In genomic region chr2:153953836-153954235, GRCm38 (mm10) we compare ENCODE assay signal across 8 mouse cellular contexts. TPM values are rescaled to one million over a fixed set of nuclear protein-coding genes. Genes with fewer than 3 reads are reported as not detected.
A peak's percentile ranks its signal among the peaks of the same experiment; 100 is the strongest.
DNase-seq lines count a peak whose midpoint lies in the region; ATAC-seq and TF ChIP-seq lines count a peak whose summit lies in the region.

No protein-coding gene starts in this region.

- intact Hi-C loops in heart, adult 2 months (cut with DNase I): no loop called here

- in situ Hi-C loops in ES-E14 (cut with MboI; ENCODE audit: low sequenced_read_pairs in 2 of 2, unreplicated experiment in 2 of 2): no loop called here

- peak; percentile 61 for TF ChIP-seq CTCF in heart, adult 2 months (IDR thresholded peaks at IDR 0.05)

- H3K4me2 ChIP-seq in heart, embryonic 15.5 days: peak overlapping the region; percentile 13; the same call in 1 of the 2 replicates

- H3K4me3 ChIP-seq in heart, adult 2 months: no peak overlapping the region
- peak overlapping the region; percentile 65 to 72 for H3K4me3 ChIP-seq in ES-E14 (ENCODE audit: insufficient read depth in 1 of 2, low read depth in 1 of 2, low read length in 2 of 2, poor library complexity in 1 of 2, severe bottlenecking in 1 of 2)
- no peak overlapping the region for H3K4me3 ChIP-seq in heart, embryonic 15.5 days

- WGBS in heart, adult 2 months: 6% methylated on average over 6 of the region's 6 CpGs
- 8% methylated on average over 6 of the region's 6 CpGs for WGBS in heart, embryonic 15.5 days

- no peak for ATAC-seq in heart, embryonic 15.5 days (replicated peaks; ENCODE audit: insufficient number of reproducible peaks, insufficient read depth, low FRiP score, low read depth)
- peak; percentile 93 for ATAC-seq in megakaryocyte progenitor cell, adult 5-6 weeks (replicated peaks; ENCODE audit: poor library complexity)

- no peaks in the 10 kb centered on the region for H3K36me3 ChIP-seq in heart, adult 2 months (ENCODE audit: control insufficient read depth, insufficient read depth, low read length)
- no peaks in the 10 kb centered on the region for H3K36me3 ChIP-seq in ES-E14 (ENCODE audit: control insufficient read depth, insufficient read depth, low read length, poor library complexity, severe bottlenecking)
- no peaks in the 10 kb centered on the region for H3K36me3 ChIP-seq in heart, embryonic 15.5 days

- no peak for TF ChIP-seq POLR2A in heart, adult 2 months (IDR thresholded peaks at IDR 0.05; ENCODE audit: insufficient read depth, low read depth, low read length)

- DNase-seq in heart, adult 2 months: peak in 1 of 2 experiments; percentile 9
- DNase-seq in heart, adult 9 months (ENCODE audit: low spot score in 2 of 2): no peak
- DNase-seq in ES-E14 (ENCODE audit: low read depth, low spot score): peak; percentile 89
- DNase-seq in c-Kit-positive CD71-positive TER-119-negative erythroid progenitor cells, embryonic 14.5 days (ENCODE audit: low read depth): peak; percentile 62
- peak; percentile 3 for DNase-seq in kidney, postnatal 14 days
- DNase-seq in thymus, postnatal 36 days: peak; percentile 49 to 50

- no peaks in the 10 kb centered on the region; the same call in 1 of the 2 replicates for H3K27me3 ChIP-seq in heart, adult 2 months (ENCODE audit: control insufficient read depth, insufficient read depth, low read length)
- H3K27me3 ChIP-seq in heart, embryonic 15.5 days: no peaks in the 10 kb centered on the region

- no peak overlapping the region for H3K9ac ChIP-seq in heart, adult 2 months (ENCODE audit: low read depth, low read length)
- H3K9ac ChIP-seq in ES-E14 (ENCODE audit: insufficient read depth, low read depth, low read length, poor library complexity, severe bottlenecking): peak overlapping the region; percentile 15; the same call in 1 of the 2 replicates
- H3K9ac ChIP-seq in heart, embryonic 15.5 days: no peak overlapping the region

- no peaks in the 10 kb centered on the region for H3K9me3 ChIP-seq in ES-E14 (ENCODE audit: control insufficient read depth, insufficient read depth, low read depth, low read length)
- H3K9me3 ChIP-seq in heart, embryonic 15.5 days (replicated peaks): no peaks in the 10 kb centered on the region

- no peak for TF ChIP-seq EP300 in heart, adult 2 months (IDR thresholded peaks at IDR 0.05; ENCODE audit: insufficient read depth, low read depth, low read length)

- H3K27ac ChIP-seq in heart, adult 2 months: no peak overlapping the region
- H3K27ac ChIP-seq in ES-E14 (ENCODE audit: insufficient read depth, low read depth, low read length, poor library complexity, severe bottlenecking): no peak overlapping the region
- H3K27ac ChIP-seq in heart, embryonic 15.5 days: no peak overlapping the region

- H3K79me2 ChIP-seq in heart, adult 2 months (replicated peaks; ENCODE audit: control insufficient read depth, insufficient read depth, low read length): no peaks in the 10 kb centered on the region

- H3K4me1 ChIP-seq in heart, adult 2 months (ENCODE audit: control insufficient read depth, insufficient read depth, low read length): no peaks in the 10 kb centered on the region
- peaks cover 0 to 3% of the 10 kb centered on the region in 2 experiments; a peak in 1 of 4 replicates for H3K4me1 ChIP-seq in ES-E14 (ENCODE audit: control insufficient read depth in 2 of 2, insufficient read depth in 2 of 2, low read length in 2 of 2, poor library complexity in 1 of 2)
- H3K4me1 ChIP-seq in heart, embryonic 15.5 days (replicated peaks): no peaks in the 10 kb centered on the region

TF ChIP-seq in ES-E14, 5 proteins besides CTCF, POLR2A, EP300 and RAD21:
- TF ChIP-seq ZC3H11A (IDR thresholded peaks at IDR 0.05; ENCODE audit: borderline replicate concordance, low read depth, low read length) (peak; percentile 28; the same call in 1 of the 2 replicates), HCFC1 (IDR thresholded peaks at IDR 0.05; ENCODE audit: borderline replicate concordance, insufficient read depth, low read length) (peak; percentile 33; the same call in 1 of the 2 replicates), MAFK (IDR thresholded peaks at IDR 0.05; ENCODE audit: insufficient read depth, low read depth, low read length) (no peak), ZNF384 (IDR thresholded peaks at IDR 0.05; ENCODE audit: low read depth, low read length) (no peak)

RNA-seq across cellular contexts. Expression of gene Bpifb4, which starts 15.8 kb away (rescaled TPM):
- not detected for total RNA-seq in heart, adult 2 months (2021)
- polyA plus RNA-seq in heart, adult 2 months (2012; rRNA removed): not detected in 2 replicates
- total RNA-seq in ES-E14 (2012; rRNA removed): not detected in 2 replicates
- polyA plus RNA-seq in heart, embryonic 15.5 days (2015; fragmentation: Nextera tagmentation; extraction: Ambion mirVana): not detected in 2 replicates
- not detected in 2 replicates for total RNA-seq in megakaryocyte progenitor cell, adult 5-6 weeks (2015)
- total RNA-seq in megakaryocyte progenitor cell, adult 5-6 weeks (2017): not detected in 2 replicates

RNA-seq across cellular contexts. Expression of gene Bpifa6, which starts 20.9 kb away (rescaled TPM):
- not detected for total RNA-seq in heart, adult 2 months (2021)
- 0.06 TPM in 1 of 2 replicates, not detected in the other for polyA plus RNA-seq in heart, adult 2 months (2012; rRNA removed)
- total RNA-seq in ES-E14 (2012; rRNA removed): not detected in 2 replicates
- polyA plus RNA-seq in heart, embryonic 15.5 days (2015; fragmentation: Nextera tagmentation; extraction: Ambion mirVana): not detected in 2 replicates
- total RNA-seq in megakaryocyte progenitor cell, adult 5-6 weeks (2015): not detected in 2 replicates
- not detected in 2 replicates for total RNA-seq in megakaryocyte progenitor cell, adult 5-6 weeks (2017)

RNA-seq across cellular contexts. Expression of gene Bpifb3, which starts 35.8 kb away (rescaled TPM):
- total RNA-seq in heart, adult 2 months (2021): not detected
- polyA plus RNA-seq in heart, adult 2 months (2012; rRNA removed): not detected in 2 replicates
- total RNA-seq in ES-E14 (2012; rRNA removed): not detected in 2 replicates
- not detected in 2 replicates for polyA plus RNA-seq in heart, embryonic 15.5 days (2015; fragmentation: Nextera tagmentation; extraction: Ambion mirVana)
- not detected in 2 replicates for total RNA-seq in megakaryocyte progenitor cell, adult 5-6 weeks (2015)
- not detected in 2 replicates for total RNA-seq in megakaryocyte progenitor cell, adult 5-6 weeks (2017)

RNA-seq across cellular contexts. Expression of gene Bpifb6, which starts 53.6 kb away (rescaled TPM):
- total RNA-seq in heart, adult 2 months (2021): not detected
- polyA plus RNA-seq in heart, adult 2 months (2012; rRNA removed): not detected in 2 replicates
- total RNA-seq in ES-E14 (2012; rRNA removed): not detected in 2 replicates
- polyA plus RNA-seq in heart, embryonic 15.5 days (2015; fragmentation: Nextera tagmentation; extraction: Ambion mirVana): not detected in 2 replicates
- not detected in 2 replicates for total RNA-seq in megakaryocyte progenitor cell, adult 5-6 weeks (2015)
- not detected in 2 replicates for total RNA-seq in megakaryocyte progenitor cell, adult 5-6 weeks (2017)

RNA-seq across cellular contexts. Expression of gene Bpifa2, which starts 54.2 kb away (rescaled TPM):
- not detected for total RNA-seq in heart, adult 2 months (2021)
- not detected in 2 replicates for polyA plus RNA-seq in heart, adult 2 months (2012; rRNA removed)
- total RNA-seq in ES-E14 (2012; rRNA removed): not detected in 2 replicates
- not detected in 2 replicates for polyA plus RNA-seq in heart, embryonic 15.5 days (2015; fragmentation: Nextera tagmentation; extraction: Ambion mirVana)
- total RNA-seq in megakaryocyte progenitor cell, adult 5-6 weeks (2015): not detected in 2 replicates
- total RNA-seq in megakaryocyte progenitor cell, adult 5-6 weeks (2017): not detected in 2 replicates

Comparison
In these comparisons a context has a peak if more than half of its experiments do, and no peak if none do; other contexts are left out.
1. DNase-seq: peak in ES-E14 (single experiment), c-Kit-positive CD71-positive TER-119-negative erythroid progenitor cells, embryonic 14.5 days (single experiment), kidney, postnatal 14 days (single experiment) and thymus, postnatal 36 days (2 of 2); none in heart, adult 9 months (0 of 2).
2. H3K4me3 ChIP-seq: peak in ES-E14 (2 of 2); none in heart, adult 2 months (single experiment) and heart, embryonic 15.5 days (single experiment).